Mouse (Mus musculus) spleen, adult 2 months (tissue): ENCODE data around the gene Fgfr2.

Experiments
- CTCF ChIP-seq: fragments of 200-500 bp; IDR thresholded peaks from 2 replicates; pipeline ENCODE4 v1.5.1; 2011; ENCODE audit warnings: mild to moderate bottlenecking, inconsistent platforms; ENCODE audit not compliant: insufficient read depth, insufficient read length, insufficient replicate concordance; ENCODE audit errors: extremely low read depth
- POLR2A ChIP-seq: fragments of 200-500 bp; IDR thresholded peaks from 2 replicates; pipeline ENCODE4 v1.6.1; 2011; ENCODE audit warnings: low read depth, low read length, inconsistent platforms

GRCm38 (mm10) chr7:132249563-132250119 lies 873.5 kb downstream of the Fgfr2 start:
- TF ChIP-seq CTCF (no peak), POLR2A (no peak)
